Comparison of ENCODE assay signal across 22 mouse cellular contexts in the genomic region with DNA sequence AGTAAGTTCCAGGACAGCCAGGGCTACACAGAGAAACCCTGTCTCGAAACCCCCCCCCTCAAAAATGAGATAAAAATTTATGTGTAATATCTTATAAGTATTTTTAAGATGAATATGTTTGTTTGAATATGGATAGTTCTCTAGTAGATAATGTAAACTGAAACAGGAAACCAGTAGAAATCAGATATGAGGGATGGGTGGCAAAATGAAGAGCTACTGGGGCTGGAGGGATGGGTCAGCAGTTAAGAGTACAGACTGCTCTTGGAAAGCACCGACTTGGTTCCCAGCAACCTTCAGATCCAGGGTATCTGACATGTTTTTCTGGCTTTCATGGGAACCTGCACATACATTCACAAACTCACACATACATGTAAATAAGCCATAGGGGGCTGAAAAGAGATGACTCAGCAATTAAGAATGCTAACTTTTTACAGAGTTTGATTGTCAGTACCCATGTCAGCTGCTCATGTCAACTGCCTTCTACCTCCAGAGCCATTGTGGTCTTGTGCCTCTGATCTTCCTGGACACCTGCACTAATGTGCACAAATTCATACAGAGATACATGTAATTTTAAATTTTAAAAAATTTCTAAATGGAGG. TPM values are rescaled to one million over a fixed set of nuclear protein-coding genes. Genes with fewer than 3 reads are reported as not detected.
DNase-seq lines count a peak whose midpoint lies in the region; TF ChIP-seq lines count a peak whose summit lies in the region.
"Had no signal": no experiment of that assay in that cellular context is flagged by ENCODE, and none has a peak within 500 bp of the region (broad histone marks: within the 10 kb centered on the region; RNA-seq: fewer than 3 reads in every experiment).

No protein-coding gene starts in this region.

- TF ChIP-seq EP300 in CH12.LX (IDR thresholded peaks at IDR 0.05; ENCODE audit: low read length) = no peak
- TF ChIP-seq EP300 in MEL (IDR thresholded peaks at IDR 0.05; ENCODE audit: low read depth in 1 of 2, low read length in 2 of 2) = peak; percentile 58 to 67; a peak in 3 of 4 replicates

- intact Hi-C loops in heart, postnatal 36 days (cut with DNase I) = no loop called here

- H3K27ac ChIP-seq in CH12.LX (ENCODE audit: insufficient read depth, low read depth) (no peak overlapping the region), MEL (ENCODE audit: control insufficient read depth, low read depth, low read length) (peak overlapping the region; percentile 25; the same call in 1 of the 2 replicates)
- H3K27ac ChIP-seq: embryonic facial prominence, embryonic 13.5 days; forebrain, embryonic 10.5 days; forebrain, embryonic 12.5 days had no signal

- no peaks in the 10 kb centered on the region for H3K79me2 ChIP-seq in CH12.LX (replicated peaks; ENCODE audit: control insufficient read depth, extremely low read depth, insufficient read depth, poor library complexity, severe bottlenecking)
- H3K79me2 ChIP-seq in MEL (ENCODE audit: control insufficient read depth, insufficient read depth, low read length, poor library complexity) = no peaks in the 10 kb centered on the region; the same call in 1 of the 2 replicates

- no peak for TF ChIP-seq RAD21 in CH12.LX (IDR thresholded peaks at IDR 0.05; ENCODE audit: low read depth, low read length)
- TF ChIP-seq RAD21 in MEL (IDR thresholded peaks at IDR 0.05; ENCODE audit: low read depth, low read length) = no peak

- no peaks in the 10 kb centered on the region for H3K9me3 ChIP-seq in CH12.LX (replicated peaks; ENCODE audit: low read length)
- no peaks in the 10 kb centered on the region for H3K9me3 ChIP-seq in MEL (replicated peaks; ENCODE audit: insufficient read depth, low read length)
- H3K9me3 ChIP-seq: embryonic facial prominence, embryonic 13.5 days; embryonic facial prominence, embryonic 15.5 days; forebrain, embryonic 12.5 days; G1E had no signal

- DNase-seq in heart, adult 11 months = peak; percentile 7
- DNase-seq in heart, postnatal 36 days = no peak
- DNase-seq in CH12.LX (ENCODE audit: extremely low read depth) (no peak), MEL (ENCODE audit: low read depth, low spot score) (peak; percentile 50)
- DNase-seq in adrenal gland, postnatal 14 days = no peak
- no peak for DNase-seq in embryo, embryonic 10.5 days (ENCODE audit: low spot score)
- DNase-seq: adrenal gland, adult 2 months; adrenal gland, postnatal 10 days; adrenal gland, postnatal 36 days; B cell, adult 2 months; cerebellum, adult 11-12 months; cerebellum, adult 2 months; cerebellum, adult 9-10 months; cerebellum, postnatal 10 days; cerebellum, postnatal 25 days; embryo, embryonic 11 days had no signal

- no peak for TF ChIP-seq POLR2A in CH12.LX (IDR thresholded peaks at IDR 0.05; ENCODE audit: low read depth, low read length)
- TF ChIP-seq POLR2A in MEL (IDR thresholded peaks at IDR 0.05; ENCODE audit: control insufficient read depth in 1 of 2, insufficient read depth in 1 of 2, low read depth in 1 of 2, low read length in 2 of 2, poor library complexity in 1 of 2) = no peak

- dilution Hi-C loops in CH12.LX (cut with MboI; ENCODE audit: extremely low pct_ligation_motif_present, extremely low pct_unique_long_range_greater_than_20kb, low sequenced_read_pairs) = no loop called here

- H3K4me3 ChIP-seq in CH12.LX (replicated peaks in 1 of 3; ENCODE audit: low read depth in 2 of 3, low read length in 2 of 3, poor library complexity in 1 of 3) (no peak overlapping the region), MEL (ENCODE audit: control insufficient read depth in 1 of 2, insufficient read depth in 1 of 2, low read depth in 2 of 2, low read length in 2 of 2) (no peak overlapping the region)
- H3K4me3 ChIP-seq: embryonic facial prominence, embryonic 13.5 days; embryonic facial prominence, embryonic 15.5 days; erythroblast, embryonic 14.5 days; forebrain, embryonic 10.5 days; forebrain, embryonic 12.5 days had no signal

- H3K4me1 ChIP-seq in CH12.LX (ENCODE audit: control insufficient read depth in 1 of 2, insufficient read depth in 2 of 2) = no peaks in the 10 kb centered on the region
- H3K4me1 ChIP-seq in MEL (ENCODE audit: control insufficient read depth in 1 of 2, insufficient read depth in 2 of 2, low read length in 2 of 2) = peaks cover 22 to 27% of the 10 kb centered on the region in 2 experiments
- H3K4me1 ChIP-seq: embryonic facial prominence, embryonic 13.5 days; embryonic facial prominence, embryonic 15.5 days; forebrain, embryonic 12.5 days had no signal

- in situ Hi-C loops in CH12.LX (cut with MboI; ENCODE audit: low pct_ligation_motif_present, low pct_unique_long_range_greater_than_20kb, low sequenced_read_pairs) = no loop called here

- no peak for TF ChIP-seq CTCF in CH12.LX (conservative IDR thresholded peaks at IDR 0.05 in 1 of 2, IDR thresholded peaks at IDR 0.05 in 1 of 2; ENCODE audit: low read depth in 2 of 2, low read length in 2 of 2)
- no peak for TF ChIP-seq CTCF in MEL (IDR thresholded peaks at IDR 0.05 in 2 of 3, conservative IDR thresholded peaks at IDR 0.05 in 1 of 3; ENCODE audit: control insufficient read depth in 1 of 3, insufficient read depth in 1 of 3, low read depth in 2 of 3, low read length in 3 of 3, poor library complexity in 1 of 3, severe bottlenecking in 1 of 3)

- H3K36me3 ChIP-seq in CH12.LX (replicated peaks in 1 of 2; ENCODE audit: control insufficient read depth in 1 of 2, insufficient read depth in 1 of 2, low read length in 1 of 2) (peaks cover 18 to 64% of the 10 kb centered on the region in 2 experiments), MEL (ENCODE audit: control insufficient read depth in 1 of 2, insufficient read depth in 2 of 2, low read length in 2 of 2) (peaks cover 3 to 37% of the 10 kb centered on the region in 2 experiments; a peak in 3 of 4 replicates)

- no peak overlapping the region for H3K4me2 ChIP-seq in CH12.LX (ENCODE audit: insufficient read depth, low read depth, poor library complexity, severe bottlenecking)
- H3K4me2 ChIP-seq: embryonic facial prominence, embryonic 13.5 days; embryonic facial prominence, embryonic 15.5 days; forebrain, embryonic 12.5 days had no signal

- H3K27me3 ChIP-seq in CH12.LX (replicated peaks) (no peaks in the 10 kb centered on the region), MEL (ENCODE audit: control insufficient read depth in 1 of 2, insufficient read depth in 2 of 2, low read length in 2 of 2) (no peaks in the 10 kb centered on the region)
- H3K27me3 ChIP-seq: embryonic facial prominence, embryonic 13.5 days; embryonic facial prominence, embryonic 15.5 days; forebrain, embryonic 12.5 days had no signal

- H3K9ac ChIP-seq in CH12.LX (ENCODE audit: insufficient read depth, low read depth) = no peak overlapping the region
- H3K9ac ChIP-seq in MEL (ENCODE audit: control insufficient read depth, low read depth, low read length, poor library complexity, severe bottlenecking) = no peak overlapping the region
- H3K9ac ChIP-seq: embryonic facial prominence, embryonic 13.5 days; embryonic facial prominence, embryonic 15.5 days; forebrain, embryonic 12.5 days had no signal

TF ChIP-seq in CH12.LX, 34 proteins besides CTCF, POLR2A, EP300 and RAD21 (continues in another document):
- TF ChIP-seq MXI1 (IDR thresholded peaks at IDR 0.05; ENCODE audit: low read depth, low read length) = no peak

TF ChIP-seq in MEL, 35 proteins besides CTCF, POLR2A, EP300 and RAD21 (continues in another document):
- TF ChIP-seq ZC3H11A (IDR thresholded peaks at IDR 0.05; ENCODE audit: low read depth, low read length) (no peak), MYB (IDR thresholded peaks at IDR 0.05; ENCODE audit: low read depth, low read length) (peak; percentile 54; the same call in 1 of the 2 replicates)

RNA-seq across cellular contexts. Expression of a gene that starts 17.2 kb away (rescaled TPM):
- 10 to 100 TPM; 19.1 to 20.8 TPM for total RNA-seq in heart, postnatal 36 days (2021)
- total RNA-seq in CH12.LX (2012; rRNA removed) (10.7 and 11.9 TPM in 2 replicates), CH12.LX (2014; rRNA removed) (19.2 and 21.5 TPM in 2 replicates), MEL (2012; rRNA removed) (16.0 and 18.3 TPM in 2 replicates)
- polyA plus RNA-seq in CH12.LX (2012; ENCODE audit: insufficient read length, low read depth) (13.5 and 14.0 TPM in 2 replicates), MEL (2012; ENCODE audit: insufficient read depth in 1 of 2, insufficient read length in 2 of 2, low read depth in 1 of 2, low replicate concordance in 2 of 2, missing spikeins in 1 of 2) (10 to 100 TPM in 1 of 2 experiments, not detected in 1; 22.4 TPM)
- total RNA-seq in adrenal gland, postnatal 14 days (2021) = 34.9 and 38.7 TPM in 2 replicates

RNA-seq across cellular contexts. Expression of a gene that starts 37.3 kb away (rescaled TPM):
- total RNA-seq in heart, postnatal 36 days (2021) = 10 to 100 TPM; 21.5 to 24.1 TPM
- total RNA-seq in CH12.LX (2012; rRNA removed) = 49.7 and 70.2 TPM in 2 replicates
- 170 and 203 TPM in 2 replicates for total RNA-seq in CH12.LX (2014; rRNA removed)
- 87.9 and 97.7 TPM in 2 replicates for polyA plus RNA-seq in CH12.LX (2012; ENCODE audit: insufficient read length, low read depth)
- total RNA-seq in MEL (2012; rRNA removed) = 32.5 and 40.6 TPM in 2 replicates
- 10 to 100 TPM in 1 of 2 experiments, not detected in 1; 37.9 TPM for polyA plus RNA-seq in MEL (2012; ENCODE audit: insufficient read depth in 1 of 2, insufficient read length in 2 of 2, low read depth in 1 of 2, low replicate concordance in 2 of 2, missing spikeins in 1 of 2)
- 58.4 and 60.1 TPM in 2 replicates for total RNA-seq in adrenal gland, postnatal 14 days (2021)

RNA-seq across cellular contexts. Expression of a gene that starts 47.2 kb away (rescaled TPM):
- total RNA-seq in heart, postnatal 36 days (2021) = 1 to 10 TPM; 4.4 to 5.7 TPM
- total RNA-seq in CH12.LX (2012; rRNA removed) (4.0 and 4.1 TPM in 2 replicates), CH12.LX (2014; rRNA removed) (0.66 and 0.78 TPM in 2 replicates), MEL (2012; rRNA removed) (2.7 and 2.8 TPM in 2 replicates)
- polyA plus RNA-seq in CH12.LX (2012; ENCODE audit: insufficient read length, low read depth) (0.57 and 0.91 TPM in 2 replicates), MEL (2012; ENCODE audit: insufficient read depth in 1 of 2, insufficient read length in 2 of 2, low read depth in 1 of 2, low replicate concordance in 2 of 2, missing spikeins in 1 of 2) (1 to 10 TPM in 1 of 2 experiments, not detected in 1; 4.7 TPM)
- total RNA-seq in adrenal gland, postnatal 14 days (2021) = 3.6 and 5.0 TPM in 2 replicates

RNA-seq across cellular contexts. Expression of a gene that starts 56.6 kb away (rescaled TPM):
- total RNA-seq in heart, postnatal 36 days (2021) = 1 to 10 TPM; 4.9 to 5.8 TPM
- total RNA-seq in CH12.LX (2012; rRNA removed) (30.8 and 31.0 TPM in 2 replicates), CH12.LX (2014; rRNA removed) (20.4 and 20.7 TPM in 2 replicates), MEL (2012; rRNA removed) (29.0 and 31.0 TPM in 2 replicates)
- polyA plus RNA-seq in CH12.LX (2012; ENCODE audit: insufficient read length, low read depth) (18.6 and 24.3 TPM in 2 replicates), MEL (2012; ENCODE audit: insufficient read depth in 1 of 2, insufficient read length in 2 of 2, low read depth in 1 of 2, low replicate concordance in 2 of 2, missing spikeins in 1 of 2) (10 to 100 TPM in 1 of 2 experiments, not detected in 1; 33.5 TPM)
- total RNA-seq in adrenal gland, postnatal 14 days (2021) = 12.7 and 15.9 TPM in 2 replicates

RNA-seq across cellular contexts. Expression of a gene that starts 56.7 kb away (rescaled TPM):
- 1 to 10 TPM; 2.3 to 3.4 TPM for total RNA-seq in heart, postnatal 36 days (2021)
- total RNA-seq in CH12.LX (2012; rRNA removed) = 8.6 and 10.5 TPM in 2 replicates
- 4.6 and 5.2 TPM in 2 replicates for total RNA-seq in CH12.LX (2014; rRNA removed)
- 5.4 and 5.9 TPM in 2 replicates for polyA plus RNA-seq in CH12.LX (2012; ENCODE audit: insufficient read length, low read depth)
- 4.1 and 4.8 TPM in 2 replicates for total RNA-seq in MEL (2012; rRNA removed)
- polyA plus RNA-seq in MEL (2012; ENCODE audit: insufficient read depth in 1 of 2, insufficient read length in 2 of 2, low read depth in 1 of 2, low replicate concordance in 2 of 2, missing spikeins in 1 of 2) = 1 to 10 TPM in 1 of 2 experiments, not detected in 1; 7.2 TPM
- 3.3 and 5.0 TPM in 2 replicates for total RNA-seq in adrenal gland, postnatal 14 days (2021)

Comparison
In these comparisons a context has a peak if more than half of its experiments do, and no peak if none do; other contexts are left out.
1. DNase-seq: peak in heart, adult 11 months (single experiment) and MEL (single experiment); none in heart, postnatal 36 days (0 of 2), CH12.LX (single experiment), adrenal gland, postnatal 14 days (single experiment) and embryo, embryonic 10.5 days (single experiment).